Mouse (Mus musculus) spleen, adult 2 months (tissue): ENCODE measurements around the gene Ptpn21. TPM values are rescaled to one million over a fixed set of nuclear protein-coding genes. Genes with fewer than 3 reads are reported as not detected.

Source experiments
- DNase-seq, 2 experiments: peaks; one replicate each; pipeline versions ENCODE4 v3.0.0 to v3.0.0-alpha.2; 2012 to 2021; ENCODE audit warnings: low spot score in 2 of 2, low read depth in 1 of 2
- H3K27ac ChIP-seq: fragments of 200-500 bp; 2 replicates; pipeline ENCODE4 v1.5.1; 2012; ENCODE audit warnings: low read length, inconsistent platforms; ENCODE audit not compliant: insufficient read depth
- H3K27me3 ChIP-seq: fragments of 200-500 bp; 2 replicates; pipeline ENCODE4 v1.6.1; 2012; ENCODE audit warnings: mild to moderate bottlenecking, moderate library complexity, low read length, inconsistent platforms; ENCODE audit not compliant: control insufficient read depth, insufficient read depth
- H3K36me3 ChIP-seq: fragments of 200-500 bp; 2 replicates; pipeline ENCODE4 v1.6.1; 2012; ENCODE audit warnings: mild to moderate bottlenecking, low read length, inconsistent platforms; ENCODE audit not compliant: control insufficient read depth, insufficient read depth
- H3K4me1 ChIP-seq: fragments of 200-500 bp; 2 replicates; pipeline ENCODE4 v1.6.1; 2011; ENCODE audit warnings: inconsistent platforms; ENCODE audit not compliant: control insufficient read depth, insufficient read depth, insufficient read length
- H3K4me3 ChIP-seq: fragments of 200-500 bp; 2 replicates; pipeline ENCODE4 v1.5.1; 2011; ENCODE audit warnings: mild to moderate bottlenecking, inconsistent platforms; ENCODE audit not compliant: insufficient read depth, insufficient read length; ENCODE audit errors: extremely low read depth
- CTCF ChIP-seq: fragments of 200-500 bp; IDR thresholded peaks from 2 replicates; pipeline ENCODE4 v1.5.1; 2011; ENCODE audit warnings: mild to moderate bottlenecking, inconsistent platforms; ENCODE audit not compliant: insufficient read depth, insufficient read length, insufficient replicate concordance; ENCODE audit errors: extremely low read depth
- POLR2A ChIP-seq: fragments of 200-500 bp; IDR thresholded peaks from 2 replicates; pipeline ENCODE4 v1.6.1; 2011; ENCODE audit warnings: low read depth, low read length, inconsistent platforms
- WGBS: fragments of 180-500 bp; shearing (Covaris S2); methylation state at CpG from one replicate; pipeline ENCODE4 v1.1.7; 2018; 5-methylcytosine and 5-hydroxymethylcytosine counted together
- polyA plus RNA-seq: library from polyadenylated mRNA; depleted of rRNA; stranded (reverse); fragments of >200 nt; gene quantifications from 2 replicates; pipeline ENCODE4 v1.2.3, GENCODE M21; 2012; rRNA removed

Ptpn21 gene
- polyA plus RNA-seq = 6.6 and 8.2 TPM in 2 replicates

DNA sequence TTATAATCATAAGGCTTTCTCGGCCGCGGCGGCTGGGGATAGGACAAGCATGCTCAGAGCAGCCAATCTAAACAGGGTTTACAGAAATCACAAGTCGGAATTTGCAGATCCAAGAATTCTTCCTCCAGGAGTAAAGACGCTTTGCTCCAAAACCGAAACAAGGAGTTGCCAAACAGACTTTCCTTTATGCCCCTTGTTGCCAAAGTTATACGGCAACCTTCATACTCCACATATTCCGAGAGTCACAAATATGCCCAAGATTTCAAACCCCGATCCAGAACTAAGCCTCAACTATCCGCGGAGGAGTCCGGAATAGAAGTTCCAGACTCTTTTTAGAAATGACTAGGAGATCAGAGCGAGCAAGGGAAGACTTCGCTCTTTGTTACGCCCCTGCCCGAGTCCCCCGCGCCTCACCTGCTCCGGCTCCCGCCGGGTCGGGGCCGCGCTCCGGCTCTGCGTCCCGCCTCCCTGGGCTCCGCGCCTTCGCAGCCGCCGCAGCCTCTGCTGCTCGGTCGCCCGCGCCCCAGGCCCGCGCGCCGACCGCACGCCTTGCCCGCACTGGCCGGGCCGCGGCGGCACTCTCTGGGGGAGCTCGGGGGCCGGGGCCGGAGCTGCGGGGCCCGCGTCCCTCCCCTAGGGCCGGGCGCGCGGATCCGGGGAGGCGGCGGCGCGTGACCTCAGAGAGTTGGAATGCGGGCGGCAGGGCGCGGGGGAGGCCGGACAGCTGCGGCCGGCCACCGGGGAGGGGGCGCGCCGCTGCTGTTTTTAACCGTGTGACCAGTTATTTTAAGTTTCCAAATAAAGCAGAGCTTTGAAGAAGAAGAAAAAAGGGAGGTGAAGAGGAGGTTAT lies at the start of gene Ptpn21:
Gene Ptpn21 (minus strand): TSS at position 455 of the 850 bp plus-strand sequence.
- DNase-seq = no peak
- peak within 1 kb of the TSS; percentile 51 for H3K27ac ChIP-seq
- H3K4me3 ChIP-seq = peak within 1 kb of the TSS; percentile 46; the same call in 1 of the 2 replicates
- no peaks in the 10 kb centered on the region for H3K36me3 ChIP-seq
- peaks cover 3% of the 10 kb centered on the region for H3K4me1 ChIP-seq
- 3% methylated on average over 75 of the region's 75 CpGs for WGBS
- TF ChIP-seq POLR2A = no peak
- TF ChIP-seq CTCF = no peak
- H3K27me3 ChIP-seq = peaks cover 17% of the 10 kb centered on the region

DNA sequence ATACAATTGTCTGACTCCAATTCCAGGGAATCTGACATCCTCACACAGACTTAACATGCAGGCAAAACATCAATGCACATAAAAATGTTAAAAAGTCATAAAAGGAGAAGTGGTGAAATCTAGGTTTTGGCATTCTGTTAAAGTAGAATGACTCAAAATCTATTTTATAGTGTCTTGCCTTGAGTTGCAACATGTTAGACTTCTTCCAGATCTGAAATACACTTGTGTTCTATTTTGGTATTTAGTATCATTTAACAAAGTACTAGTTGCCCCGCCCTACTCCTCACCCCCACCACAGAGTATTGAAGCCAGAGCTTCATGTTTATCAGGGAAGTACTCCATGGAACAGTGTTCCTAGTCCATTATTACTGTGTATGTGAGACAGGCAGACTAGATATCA lies 47.0 kb upstream of the Ptpn21 start:
- no peak overlapping the region for H3K27ac ChIP-seq
- H3K4me3 ChIP-seq = no peak overlapping the region
- H3K4me1 ChIP-seq = no peaks in the 10 kb centered on the region
- no peak for TF ChIP-seq POLR2A
- no peak for TF ChIP-seq CTCF
- DNase-seq = no peak
- H3K27me3 ChIP-seq = no peaks in the 10 kb centered on the region
- WGBS = 91% methylated on average over 1 of the region's 1 CpGs
- peaks cover 37% of the 10 kb centered on the region for H3K36me3 ChIP-seq

DNA sequence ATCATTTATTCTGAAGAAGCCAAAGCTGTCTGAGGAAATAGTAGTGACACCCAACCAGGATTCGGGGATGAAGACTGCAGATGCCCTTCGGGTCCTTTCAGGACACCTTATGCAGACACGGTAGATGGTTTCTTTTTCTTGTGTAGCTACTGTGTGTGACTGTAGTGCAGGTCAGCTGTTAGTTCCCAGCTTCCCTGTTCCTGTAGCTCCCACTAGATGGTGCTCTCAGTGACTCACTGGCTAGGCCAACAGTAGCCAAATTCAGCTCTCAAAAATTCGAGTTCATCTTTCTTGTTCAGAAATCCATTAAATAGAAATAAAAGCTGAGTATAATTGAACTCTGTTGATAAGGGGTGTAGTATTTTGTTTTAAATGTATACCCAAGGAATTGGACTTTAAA lies 41.9 kb upstream of the Ptpn21 start:
- peak in 1 of 2 experiments; percentile 9 for DNase-seq
- Histone ChIP-seq H3K27ac (no peak overlapping the region), H3K4me1 (no peaks in the 10 kb centered on the region), H3K4me3 (no peak overlapping the region), H3K36me3 (peaks cover 35% of the 10 kb centered on the region), H3K27me3 (no peaks in the 10 kb centered on the region)
- WGBS = 74% methylated on average over 4 of the region's 4 CpGs
- TF ChIP-seq POLR2A (no peak), CTCF (no peak)

DNA sequence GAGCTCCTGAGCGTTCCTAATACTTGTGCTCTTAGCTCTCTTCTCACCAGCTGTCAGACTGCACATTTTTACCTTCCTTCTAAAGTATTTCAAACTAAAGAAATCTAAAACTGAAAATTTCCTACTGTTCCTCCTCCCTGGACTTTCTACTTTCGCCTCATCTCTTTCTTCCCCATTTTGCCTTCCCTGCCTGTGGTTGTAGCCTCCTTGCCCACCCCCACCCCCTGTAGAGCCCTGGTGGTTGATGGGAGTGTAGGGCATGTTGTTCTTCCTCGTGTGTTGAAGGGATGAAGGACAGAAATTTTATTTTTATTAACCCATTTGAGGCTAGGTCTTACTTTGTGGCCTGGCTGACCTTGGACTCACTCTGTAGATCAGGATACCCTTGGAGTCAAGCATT lies 40.3 kb upstream of the Ptpn21 start:
- Histone ChIP-seq H3K4me1 (no peaks in the 10 kb centered on the region), H3K27me3 (no peaks in the 10 kb centered on the region), H3K4me3 (no peak overlapping the region), H3K36me3 (peaks cover 32% of the 10 kb centered on the region), H3K27ac (no peak overlapping the region)
- no peak for DNase-seq
- TF ChIP-seq POLR2A (no peak), CTCF (no peak)
- WGBS = 58% methylated on average over 3 of the region's 3 CpGs

DNA sequence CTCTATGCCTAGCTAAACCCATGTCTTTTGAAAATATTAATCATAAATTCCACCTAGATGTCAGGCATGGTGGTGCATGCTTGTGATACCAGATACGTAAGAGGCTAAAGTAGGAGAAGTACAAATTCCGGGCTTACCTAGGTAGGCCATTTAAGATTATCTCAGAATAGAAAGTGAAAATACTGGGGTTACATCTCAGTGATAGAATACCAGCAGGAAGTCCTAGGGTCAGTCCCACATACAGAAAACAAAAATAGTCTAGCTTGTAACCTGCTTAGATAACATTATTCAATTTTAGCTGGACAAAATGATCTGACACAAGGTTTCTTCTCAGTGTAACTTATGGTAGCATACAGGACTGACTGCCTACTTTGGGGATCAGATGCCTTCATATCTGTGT lies 29.0 kb upstream of the Ptpn21 start:
- TF ChIP-seq POLR2A (no peak), CTCF (no peak)
- H3K27me3 ChIP-seq = no peaks in the 10 kb centered on the region
- no peak overlapping the region for H3K27ac ChIP-seq
- no peak overlapping the region for H3K4me3 ChIP-seq
- 83% methylated on average over 2 of the region's 2 CpGs for WGBS
- H3K36me3 ChIP-seq = peaks cover 30% of the 10 kb centered on the region
- no peaks in the 10 kb centered on the region for H3K4me1 ChIP-seq
- DNase-seq = no peak

DNA sequence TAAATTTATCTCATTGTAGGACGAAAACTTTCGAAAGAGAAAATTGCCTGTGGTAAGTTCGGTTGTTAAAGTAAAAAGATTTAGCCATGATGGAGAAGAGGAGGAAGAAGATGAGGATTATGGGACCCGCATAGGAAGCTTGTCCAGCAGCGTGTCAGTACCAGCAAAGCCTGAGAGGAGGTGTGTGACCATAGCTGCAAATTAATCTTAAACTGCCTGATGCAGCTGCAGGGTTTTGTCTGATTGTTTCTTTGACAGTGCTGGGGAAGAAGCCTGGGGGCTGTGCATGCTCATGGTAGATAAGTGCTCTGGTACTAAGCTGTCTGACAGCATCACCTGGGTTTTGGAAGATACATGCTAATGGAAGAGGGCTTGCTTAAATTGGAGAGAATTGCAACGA lies 22.5 kb upstream of the Ptpn21 start:
- Histone ChIP-seq H3K4me3 (no peak overlapping the region), H3K27me3 (no peaks in the 10 kb centered on the region), H3K4me1 (no peaks in the 10 kb centered on the region), H3K36me3 (peaks cover 32% of the 10 kb centered on the region), H3K27ac (no peak overlapping the region)
- WGBS = 92% methylated on average over 6 of the region's 6 CpGs
- TF ChIP-seq CTCF (no peak), POLR2A (no peak)
- no peak for DNase-seq

DNA sequence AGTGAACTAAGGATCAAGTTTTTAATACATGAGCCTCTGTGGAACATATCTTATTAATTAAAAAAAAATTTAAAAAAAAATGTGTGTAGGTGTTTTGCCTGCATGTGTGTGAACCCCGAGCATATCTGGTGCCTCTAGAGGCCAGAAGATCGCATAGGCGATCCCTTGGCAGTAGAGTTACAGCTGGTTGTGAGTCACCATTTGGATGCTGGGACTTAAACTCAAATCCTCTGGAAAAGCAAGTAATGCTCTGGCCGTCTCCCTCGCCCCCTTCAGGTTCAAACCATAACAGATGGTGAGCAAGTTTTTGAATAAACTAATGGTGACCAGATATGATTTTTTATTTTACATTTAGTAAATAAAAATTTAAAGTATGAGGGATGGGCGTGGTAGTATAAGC lies 20.4 kb upstream of the Ptpn21 start:
- Histone ChIP-seq H3K36me3 (peaks cover 36% of the 10 kb centered on the region), H3K4me3 (no peak overlapping the region), H3K4me1 (no peaks in the 10 kb centered on the region), H3K27me3 (no peaks in the 10 kb centered on the region), H3K27ac (no peak overlapping the region)
- TF ChIP-seq CTCF = no peak
- TF ChIP-seq POLR2A = no peak
- no peak for DNase-seq
- WGBS = 93% methylated on average over 6 of the region's 6 CpGs
